Mouse (Mus musculus) bone marrow macrophage, adult 2 months (primary cell): ENCODE data around the gene Nfib. TPM values are rescaled to one million over a fixed set of nuclear protein-coding genes. Genes with fewer than 3 reads are reported as not detected.

ENCODE experiments used
- H3K27ac ChIP-seq: 2 replicates; pipeline ENCODE4 v1.5.1; 2012; ENCODE audit warnings: low read depth, low read length; ENCODE audit not compliant: insufficient read depth
- H3K4me1 ChIP-seq: 2 replicates; pipeline ENCODE4 v1.6.1; 2012; ENCODE audit warnings: low read length; ENCODE audit not compliant: control insufficient read depth, insufficient read depth
- H3K4me3 ChIP-seq: 2 replicates; pipeline ENCODE4 v1.5.1; 2012; ENCODE audit warnings: mild to moderate bottlenecking, low read length, moderate library complexity; ENCODE audit not compliant: insufficient read depth
- CTCF ChIP-seq: IDR thresholded peaks from 2 replicates; pipeline ENCODE4 v1.5.1; 2012; ENCODE audit warnings: low read depth, mild to moderate bottlenecking, low read length, moderate library complexity
- POLR2A ChIP-seq: IDR thresholded peaks from 2 replicates; pipeline ENCODE4 v1.6.1; 2012; ENCODE audit warnings: mild to moderate bottlenecking, low read depth, low read length, borderline replicate concordance
- polyA plus RNA-seq: library from polyadenylated mRNA; stranded (reverse); fragments of >200 nt; gene quantifications from 2 replicates; pipeline ENCODE4 v1.2.4, GENCODE M21; 2012; ENCODE audit not compliant: missing spikeins, insufficient read depth, insufficient read length

The Nfib gene
- polyA plus RNA-seq, 1 experiment, result 0.56 TPM

GRCm38 (mm10) chr4:82613606-82614465 is 91.7 kb downstream of the Nfib start:
- TF ChIP-seq POLR2A, result no peak
- no peak for TF ChIP-seq CTCF
- Histone ChIP-seq H3K4me1 (no peaks in the 10 kb centered on the region), H3K4me3 (no peak overlapping the region), H3K27ac (no peak overlapping the region)

GRCm38 (mm10) chr4:82609676-82610075 is 95.9 kb downstream of the Nfib start:
- TF ChIP-seq POLR2A (no peak), CTCF (no peak)
- no peak overlapping the region for H3K27ac ChIP-seq
- H3K4me3 ChIP-seq, result no peak overlapping the region
- no peaks in the 10 kb centered on the region for H3K4me1 ChIP-seq

GRCm38 (mm10) chr4:82608768-82609610 is 96.6 kb downstream of the Nfib start:
- H3K4me1 ChIP-seq, result no peaks in the 10 kb centered on the region
- H3K27ac ChIP-seq, result no peak overlapping the region
- H3K4me3 ChIP-seq, result no peak overlapping the region

GRCm38 (mm10) chr4:82607266-82607665 is 98.3 kb downstream of the Nfib start:
- Histone ChIP-seq H3K4me1 (no peaks in the 10 kb centered on the region), H3K4me3 (no peak overlapping the region), H3K27ac (no peak overlapping the region)
- TF ChIP-seq POLR2A (no peak), CTCF (no peak)

More at GRCm38 (mm10) chr4:82608768-82609610, 96.6 kb downstream of the Nfib start:
- no peak for TF ChIP-seq CTCF
- no peak for TF ChIP-seq POLR2A

DNA sequence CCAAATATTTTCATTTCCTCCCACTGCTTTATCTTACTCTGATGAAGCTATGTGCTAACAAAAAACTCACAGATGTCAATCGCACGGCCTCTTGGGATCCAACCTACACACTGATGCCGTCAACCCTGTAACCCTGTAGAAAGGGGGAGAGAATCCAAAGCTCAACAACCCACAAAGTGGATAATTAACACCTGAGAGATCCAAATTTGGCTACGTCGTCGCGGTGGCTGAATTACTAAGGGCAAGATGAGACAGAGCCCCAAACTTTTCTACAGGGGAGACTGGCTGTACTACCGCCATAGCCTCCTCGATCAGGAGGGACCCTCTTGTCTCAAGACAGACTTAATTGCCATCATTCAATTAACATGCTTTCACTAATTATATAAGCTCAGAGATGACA is 99.2 kb downstream of the Nfib start:
- no peaks in the 10 kb centered on the region for H3K4me1 ChIP-seq
- TF ChIP-seq POLR2A (no peak), CTCF (no peak)
- no peak overlapping the region for H3K27ac ChIP-seq
- no peak overlapping the region for H3K4me3 ChIP-seq

DNA sequence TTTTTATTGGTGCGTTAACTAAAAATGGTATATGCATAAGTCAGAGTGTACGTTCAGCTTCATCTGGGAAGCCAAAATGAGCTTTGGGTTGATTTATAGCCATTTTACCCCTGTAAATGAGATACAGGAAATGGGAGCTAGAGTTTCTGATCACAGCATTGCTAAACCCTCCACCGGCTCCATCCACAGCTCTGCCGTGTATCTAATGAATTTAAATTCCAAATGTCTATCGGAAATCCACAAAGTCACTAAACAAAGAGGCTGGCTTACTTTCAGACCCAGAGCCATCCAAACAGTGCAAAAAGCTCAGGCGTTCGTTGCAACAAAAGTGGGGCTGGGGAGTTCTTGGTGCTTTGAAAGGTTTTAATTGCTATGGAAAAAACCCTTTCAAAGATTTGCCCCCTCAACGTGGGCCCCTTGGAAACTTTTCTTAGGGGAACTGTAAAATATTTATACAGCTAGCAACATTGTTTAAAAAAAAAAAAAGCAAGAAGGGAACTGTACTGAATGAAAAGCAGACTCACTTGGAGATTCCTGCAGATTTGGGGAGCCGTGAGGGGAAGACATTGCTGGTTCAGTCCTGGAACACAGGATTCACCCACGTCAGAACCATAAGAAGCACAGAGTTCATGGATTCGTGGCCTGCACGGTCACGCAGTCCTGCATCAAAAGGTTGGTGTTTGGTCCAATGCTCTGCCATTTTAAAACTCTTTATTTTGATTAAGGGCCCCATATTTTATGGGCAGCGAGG is 100.3 kb downstream of the Nfib start:
- Histone ChIP-seq H3K27ac (no peak overlapping the region), H3K4me1 (no peaks in the 10 kb centered on the region), H3K4me3 (no peak overlapping the region)
- TF ChIP-seq POLR2A (no peak), CTCF (no peak)

DNA sequence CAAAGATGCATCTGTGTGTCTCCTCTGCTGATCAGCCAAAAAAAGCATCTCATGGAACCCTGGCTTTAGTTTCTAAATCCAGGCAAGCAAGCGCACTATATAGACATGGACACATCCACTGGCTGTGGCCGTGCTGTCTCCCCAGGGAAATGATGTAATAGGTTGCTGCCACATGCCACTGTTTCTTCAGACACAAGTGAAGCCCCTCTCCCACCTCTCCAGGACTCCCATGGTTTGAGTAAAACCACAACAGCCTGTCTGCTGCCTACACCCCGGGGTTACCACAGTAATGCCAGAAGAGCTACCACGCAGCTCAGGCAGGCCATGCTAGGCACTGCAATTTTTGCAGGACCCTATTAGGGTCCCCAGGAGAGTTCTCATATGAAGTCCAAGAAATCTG is 101.0 kb downstream of the Nfib start:
- TF ChIP-seq POLR2A, result no peak
- TF ChIP-seq CTCF, result no peak
- Histone ChIP-seq H3K4me1 (no peaks in the 10 kb centered on the region), H3K27ac (no peak overlapping the region), H3K4me3 (no peak overlapping the region)

- H3K4me1 ChIP-seq, result no peaks in the 10 kb centered on the region
- no peak overlapping the region for H3K27ac ChIP-seq
- no peak overlapping the region for H3K4me3 ChIP-seq
- TF ChIP-seq CTCF, result no peak
- TF ChIP-seq POLR2A, result no peak
Observed at GRCm38 (mm10) chr4:82600636-82601035, 104.9 kb downstream of the Nfib start.

DNA sequence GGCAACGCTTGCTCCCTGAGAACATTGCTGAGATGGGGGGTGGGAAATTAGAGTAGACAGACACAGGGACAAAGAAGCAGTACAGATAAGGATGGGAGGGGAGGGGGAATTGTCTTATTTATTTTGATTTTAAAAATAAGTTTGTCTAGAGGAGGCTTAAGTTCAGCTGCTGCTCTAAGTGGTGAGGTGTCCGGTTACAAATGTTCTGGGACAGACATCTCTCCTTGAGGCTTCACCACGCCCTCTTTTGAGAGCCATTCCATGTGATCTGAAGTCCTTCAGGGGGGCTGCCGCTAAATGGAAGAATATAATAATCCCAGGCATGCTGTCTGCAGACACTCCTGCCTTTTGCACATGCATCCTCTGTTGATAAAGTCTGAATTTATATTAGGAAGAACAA is 107.1 kb downstream of the Nfib start:
- H3K4me3 ChIP-seq, result no peak overlapping the region
- H3K27ac ChIP-seq, result no peak overlapping the region
- TF ChIP-seq CTCF, result no peak
- H3K4me1 ChIP-seq, result no peaks in the 10 kb centered on the region
